Mouse (Mus musculus): ENCODE data around the gene Metrn. TPM values are rescaled to one million over a fixed set of nuclear protein-coding genes. Genes with fewer than 3 reads are reported as not detected.

Gene Metrn
- total and polyA plus RNA-seq, 3 experiments = 16.9 to 50.1 (median 23.7) TPM

DNA sequence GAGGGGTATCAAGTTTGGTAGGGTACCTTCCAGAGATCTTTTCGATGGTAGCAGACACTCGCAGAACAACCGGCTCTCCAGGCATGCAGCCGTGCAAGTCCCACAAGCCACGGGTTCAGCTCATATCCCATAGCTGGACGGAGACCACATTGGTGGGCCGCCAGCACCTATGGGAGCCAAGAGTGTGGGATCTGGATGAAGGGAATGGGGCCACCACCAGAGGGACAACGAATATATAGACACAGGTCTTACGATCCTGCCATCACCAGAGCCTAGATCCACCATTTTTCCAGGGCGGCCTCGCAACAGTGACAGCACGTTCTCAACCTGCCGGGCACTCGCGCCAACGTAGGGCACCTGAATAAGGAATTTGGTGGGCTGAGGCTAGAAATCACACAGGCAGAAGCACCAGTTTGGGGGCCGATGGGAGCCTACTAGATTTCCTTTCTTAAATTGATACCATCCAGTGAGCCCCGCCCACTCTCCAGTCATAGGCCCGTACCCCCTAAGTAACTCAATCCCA lies 5.6 kb downstream of the Metrn start:
- Histone ChIP-seq H3K27ac (ENCODE audit: insufficient read depth, low read depth) (no peak overlapping the region), H3K9ac (ENCODE audit: insufficient read depth, low read depth) (peak overlapping the region; percentile 42), H3K9me3 (replicated peaks; ENCODE audit: low read length) (no peaks in the 10 kb centered on the region), H3K36me3 (replicated peaks in 1 of 2; ENCODE audit: control insufficient read depth in 1 of 2, insufficient read depth in 1 of 2, low read length in 1 of 2) (peaks cover 17 to 50% of the 10 kb centered on the region in 2 experiments), H3K79me2 (replicated peaks; ENCODE audit: control insufficient read depth, extremely low read depth, insufficient read depth, poor library complexity, severe bottlenecking) (0 out of 2 replicates have a peak, but pooled peaks cover 3% of the 10 kb centered on the region), H3K27me3 (replicated peaks) (no peaks in the 10 kb centered on the region), H3K4me1 (ENCODE audit: control insufficient read depth in 1 of 2, insufficient read depth in 2 of 2) (peaks cover 14 to 29% of the 10 kb centered on the region in 2 experiments), H3K4me3 (replicated peaks in 1 of 3; ENCODE audit: low read depth in 2 of 3, low read length in 2 of 3, poor library complexity in 1 of 3) (peak overlapping the region; percentile 67 to 83 (median 76)), H3K4me2 (ENCODE audit: insufficient read depth, low read depth, poor library complexity, severe bottlenecking) (peak overlapping the region; percentile 71)
- no peak for DNase-seq (ENCODE audit: extremely low read depth)
- TF ChIP-seq UBTF (IDR thresholded peaks at IDR 0.05; ENCODE audit: low read depth, low read length) (no peak), RCOR1 (conservative IDR thresholded peaks at IDR 0.05; ENCODE audit: low read depth, low read length) (no peak), NRF1 (IDR thresholded peaks at IDR 0.05; ENCODE audit: low read depth, low read length) (no peak), BHLHE40 (IDR thresholded peaks at IDR 0.05; ENCODE audit: low read depth, low read length) (no peak), ETS1 (conservative IDR thresholded peaks at IDR 0.05; ENCODE audit: low read depth, low read length) (no peak), MAZ (IDR thresholded peaks at IDR 0.05; ENCODE audit: low read depth, low read length) (no peak), CHD2 (IDR thresholded peaks at IDR 0.05; ENCODE audit: low read length) (no peak), MAFK (IDR thresholded peaks at IDR 0.05; ENCODE audit: insufficient replicate concordance, low read length) (no peak), MYC (IDR thresholded peaks at IDR 0.05; ENCODE audit: low read depth, low read length) (no peak), MXI1 (IDR thresholded peaks at IDR 0.05; ENCODE audit: low read depth, low read length) (no peak), MEF2A (IDR thresholded peaks at IDR 0.05; ENCODE audit: borderline replicate concordance, low read depth, low read length) (no peak)
- dilution Hi-C loops (cut with MboI; ENCODE audit: extremely low pct_ligation_motif_present, extremely low pct_unique_long_range_greater_than_20kb, low sequenced_read_pairs) = no loop called here
- in situ Hi-C loops (cut with MboI; ENCODE audit: low pct_ligation_motif_present, low pct_unique_long_range_greater_than_20kb, low sequenced_read_pairs) = loop anchor here (10.0 kb wide), 1 partner anchor 57 kb away; the partner anchor contains the start of gene Mslnl

DNA sequence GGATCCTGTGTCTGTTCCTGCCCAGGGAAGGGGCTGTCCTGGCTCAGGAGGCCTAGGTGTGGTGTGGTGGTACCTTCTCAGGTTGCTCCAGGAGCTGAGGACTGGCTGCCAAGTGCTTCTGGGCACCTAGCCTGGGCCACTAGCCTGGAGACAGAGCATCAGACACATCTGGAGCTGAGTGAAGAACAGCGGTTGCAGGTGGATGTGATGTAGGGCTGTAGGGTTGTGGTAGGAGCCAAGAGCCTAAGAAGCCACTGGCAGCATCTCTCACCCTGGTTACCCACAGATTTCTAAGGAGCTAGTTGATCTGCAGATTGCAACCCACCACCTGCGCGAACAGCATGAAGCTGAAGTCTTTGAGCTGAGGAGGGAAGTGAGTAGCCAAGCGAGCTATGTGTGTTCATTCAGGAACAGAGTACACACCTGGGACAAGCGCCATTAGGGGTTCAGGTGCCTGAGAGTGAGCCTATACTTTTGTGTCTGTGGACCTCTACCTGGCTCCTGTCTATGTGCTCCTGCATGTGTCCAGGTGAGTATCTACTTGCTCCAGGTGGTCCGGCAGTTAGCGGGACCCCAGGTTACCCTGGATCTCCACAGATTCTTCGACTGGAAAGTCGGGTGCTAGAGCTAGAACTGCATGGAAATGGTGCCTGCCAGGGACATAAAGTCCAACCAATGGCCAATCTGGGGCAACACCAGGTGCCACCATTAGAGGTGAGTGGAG lies 10.0 kb downstream of the Metrn start:
- Histone ChIP-seq H3K9ac (ENCODE audit: insufficient read depth, low read depth) (no peak overlapping the region), H3K4me2 (ENCODE audit: insufficient read depth, low read depth, poor library complexity, severe bottlenecking) (no peak overlapping the region), H3K9me3 (replicated peaks; ENCODE audit: low read length) (no peaks in the 10 kb centered on the region), H3K27ac (ENCODE audit: insufficient read depth, low read depth) (no peak overlapping the region), H3K79me2 (replicated peaks; ENCODE audit: control insufficient read depth, extremely low read depth, insufficient read depth, poor library complexity, severe bottlenecking) (0 out of 2 replicates have a peak, but pooled peaks cover 3% of the 10 kb centered on the region), H3K4me3 (replicated peaks in 1 of 3; ENCODE audit: low read depth in 2 of 3, low read length in 2 of 3, poor library complexity in 1 of 3) (no peak overlapping the region), H3K4me1 (ENCODE audit: control insufficient read depth in 1 of 2, insufficient read depth in 2 of 2) (peaks cover 7 to 27% of the 10 kb centered on the region in 2 experiments), H3K36me3 (replicated peaks in 1 of 2; ENCODE audit: control insufficient read depth in 1 of 2, insufficient read depth in 1 of 2, low read length in 1 of 2) (peaks cover 41 to 70% of the 10 kb centered on the region in 2 experiments), H3K27me3 (replicated peaks) (no peaks in the 10 kb centered on the region)
- dilution Hi-C loops (cut with MboI; ENCODE audit: extremely low pct_ligation_motif_present, extremely low pct_unique_long_range_greater_than_20kb, low sequenced_read_pairs) = no loop called here
- in situ Hi-C loops (cut with MboI; ENCODE audit: low pct_ligation_motif_present, low pct_unique_long_range_greater_than_20kb, low sequenced_read_pairs) = no loop called here
- TF ChIP-seq E2F4 (IDR thresholded peaks at IDR 0.05; ENCODE audit: insufficient replicate concordance, low read depth, low read length) (no peak), MAX (IDR thresholded peaks at IDR 0.05; ENCODE audit: low read length) (no peak), KAT2A (IDR thresholded peaks at IDR 0.05; ENCODE audit: insufficient replicate concordance, low read length) (no peak), CHD2 (IDR thresholded peaks at IDR 0.05; ENCODE audit: low read length) (no peak), HCFC1 (IDR thresholded peaks at IDR 0.05; ENCODE audit: low read depth, low read length) (no peak), ZMIZ1 (IDR thresholded peaks at IDR 0.05; ENCODE audit: low read depth, low read length) (no peak), POLR2AphosphoS2 (IDR thresholded peaks at IDR 0.05; ENCODE audit: low read depth, low read length) (no peak), TCF12 (IDR thresholded peaks at IDR 0.05; ENCODE audit: low read depth, low read length) (no peak), NRF1 (IDR thresholded peaks at IDR 0.05; ENCODE audit: low read depth, low read length) (no peak), IRF4 (IDR thresholded peaks at IDR 0.05; ENCODE audit: low read depth, low read length) (no peak), GABPA (IDR thresholded peaks at IDR 0.05; ENCODE audit: insufficient replicate concordance, low read depth, low read length) (no peak), EP300 (IDR thresholded peaks at IDR 0.05; ENCODE audit: low read length) (no peak), ETS1 (conservative IDR thresholded peaks at IDR 0.05; ENCODE audit: low read depth, low read length) (no peak), JUND (conservative IDR thresholded peaks at IDR 0.05; ENCODE audit: low read depth, low read length) (no peak), USF2 (conservative IDR thresholded peaks at IDR 0.05; ENCODE audit: low read depth, low read length) (no peak)
- DNase-seq (ENCODE audit: extremely low read depth) = no peak
